Mouse (Mus musculus) kidney, adult 10 weeks (tissue): ENCODE results near the gene Pfkl. TPM values are rescaled to one million over a fixed set of nuclear protein-coding genes. Genes with fewer than 3 reads are reported as not detected.

Source experiments
- polyA plus RNA-seq: library from polyadenylated mRNA; stranded (reverse); fragments of 350-450 nt; fragmentation: Illumina TruSeq; extraction: RNeasy Lipid Tissue Mini Kit (QIAGEN cat#74804); gene quantifications from one replicate; pipeline ENCODE4 v1.2.3, GENCODE M21; 2014; ENCODE audit warnings: low read depth, low replicate concordance

The Pfkl gene
- 1.4 TPM for polyA plus RNA-seq

DNA sequence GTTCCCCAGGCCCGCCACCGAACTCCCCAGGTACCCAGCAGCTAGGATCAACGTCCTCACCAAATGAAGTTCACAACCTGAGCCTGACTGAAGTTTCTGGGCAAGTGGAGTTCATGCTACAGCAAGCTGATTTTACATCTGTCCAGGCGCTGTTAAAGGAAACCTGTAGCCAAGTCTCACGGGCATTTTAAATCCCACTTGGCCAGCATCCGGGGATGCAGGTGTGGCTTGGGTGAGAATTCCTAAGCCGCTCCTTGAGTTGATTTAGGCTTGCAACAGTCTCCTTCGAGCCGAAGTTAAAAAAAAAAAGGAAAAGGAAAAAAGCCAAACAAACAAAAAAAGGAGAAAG lies at the start of gene Pfkl:
Pfkl (minus strand) TSS at position 139 of the 349 bp plus-strand sequence.

DNA sequence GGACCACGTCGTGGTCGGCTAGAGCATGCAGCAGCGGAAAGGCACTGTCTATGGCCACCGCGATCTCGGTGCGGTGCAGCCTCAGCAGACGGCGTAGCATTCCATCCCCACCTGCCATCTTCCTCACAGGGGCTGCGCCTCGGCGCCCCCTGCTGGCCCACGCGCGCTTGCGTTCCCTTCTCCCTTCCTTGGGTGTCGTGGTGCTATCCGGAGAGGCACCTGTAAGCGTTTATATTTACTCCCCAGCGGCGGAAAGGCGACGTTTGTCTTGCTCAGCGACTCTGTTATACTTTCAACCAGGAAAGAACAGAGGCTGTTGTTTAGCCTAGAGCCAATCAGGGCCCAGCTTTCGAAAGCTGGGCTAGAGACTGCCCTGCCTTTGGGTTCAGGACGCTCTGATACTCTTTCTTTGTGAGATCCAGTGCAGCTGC lies 33.5 kb upstream of the Pfkl start, which contains the start of gene Aire:
Aire (minus strand) TSS at position 205 of the 431 bp plus-strand sequence.

DNA sequence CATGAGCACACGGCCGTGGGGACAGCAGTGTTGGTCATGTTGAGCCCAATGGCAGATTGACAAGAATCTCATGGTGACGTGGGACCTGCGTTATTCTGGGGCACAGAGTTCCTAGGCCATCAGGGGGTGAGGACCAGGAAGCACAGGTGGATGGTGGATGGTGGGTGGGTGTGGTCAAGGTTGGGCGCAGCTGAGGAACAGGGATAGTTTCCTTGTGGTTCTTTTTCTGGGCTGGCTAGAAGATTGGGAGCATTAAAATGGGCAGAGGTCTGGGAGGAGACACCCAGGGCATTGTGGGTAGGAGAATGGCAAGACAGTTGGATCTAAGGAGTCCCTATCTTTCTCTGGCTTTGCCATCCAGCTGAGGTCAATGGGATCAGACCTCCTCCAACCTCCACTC lies 31.8 kb upstream of the Pfkl start, which contains the start of gene Dnmt3l:
Dnmt3l (plus strand) TSS at position 301 of the 400 bp plus-strand sequence.

GRCm38 (mm10) chr10:77978351-77979350 lies 31.2 kb downstream of the Pfkl start, which contains the start of gene 1810043G02Rik:
Gene 1810043G02Rik (plus strand): TSS chr10:77978524.

GRCm38 (mm10) chr10:77970481-77970880 lies 39.4 kb downstream of the Pfkl start, which contains the start of gene Trpm2:
Gene Trpm2 (minus strand): TSS chr10:77970563.

Other genes with a start within 250 kb of the Pfkl start
- gene Gm3238, start 238.8 kb downstream of the Pfkl start, polyA plus RNA-seq = not detected
- gene Gm7138, start 233.1 kb downstream of the Pfkl start, polyA plus RNA-seq = not detected
- gene Gm3250, start 227.5 kb downstream of the Pfkl start, polyA plus RNA-seq = not detected
- gene Gm7137, start 221.9 kb downstream of the Pfkl start, polyA plus RNA-seq = not detected
- not detected for gene Gm9639, start 215.0 kb downstream of the Pfkl start, polyA plus RNA-seq
- gene Gm19668, start 210.9 kb downstream of the Pfkl start, polyA plus RNA-seq = not detected
- not detected for gene Gm9507, start 198.2 kb downstream of the Pfkl start, polyA plus RNA-seq
- gene Gm2696, start 195.4 kb downstream of the Pfkl start, polyA plus RNA-seq = not detected
- gene Krtap10-4, start 183.0 kb downstream of the Pfkl start, polyA plus RNA-seq = not detected
- not detected for gene Krtap10-10, start 174.1 kb downstream of the Pfkl start, polyA plus RNA-seq
- not detected for gene Gm36176, start 163.3 kb downstream of the Pfkl start, polyA plus RNA-seq
- gene Gm10318, start 157.2 kb downstream of the Pfkl start, polyA plus RNA-seq = not detected
- gene Gm3285, start 148.1 kb downstream of the Pfkl start, polyA plus RNA-seq = not detected
- 2.5 TPM for gene Lrrc3, start 107.5 kb downstream of the Pfkl start, polyA plus RNA-seq
- gene Trpm2, start 39.5 kb downstream of the Pfkl start, polyA plus RNA-seq = not detected
- gene 1810043G02Rik, start 31.6 kb downstream of the Pfkl start, polyA plus RNA-seq = 2.7 TPM
- not detected for gene Dnmt3l, start 31.9 kb upstream of the Pfkl start, polyA plus RNA-seq
- not detected for gene Aire, start 33.5 kb upstream of the Pfkl start, polyA plus RNA-seq
- gene Icosl, start 59.2 kb upstream of the Pfkl start, polyA plus RNA-seq = 4.0 TPM
- 63.5 TPM for gene D10Jhu81e, start 159.7 kb upstream of the Pfkl start, polyA plus RNA-seq
- 2.1 TPM for gene Pwp2, start 175.1 kb upstream of the Pfkl start, polyA plus RNA-seq
- gene Trappc10, start 234.6 kb upstream of the Pfkl start, polyA plus RNA-seq = 16.4 TPM